Comparison of ENCODE assay signal across 9 mouse cellular contexts in genomic region chr2:164454846-164455245, GRCm38 (mm10). TPM values are rescaled to one million over a fixed set of nuclear protein-coding genes. Genes with fewer than 3 reads are reported as not detected.
A peak's percentile ranks its signal among the peaks of the same experiment; 100 is the strongest.
DNase-seq lines count a peak whose midpoint lies in the region; ATAC-seq lines count a peak whose summit lies in the region.
"Had no signal": no experiment of that assay in that cellular context is flagged by ENCODE, and none has a peak within 500 bp of the region (broad histone marks: within the 10 kb centered on the region; RNA-seq: fewer than 3 reads in every experiment).

No protein-coding gene starts in this region.

- peak; percentile 80 for ATAC-seq in frontal cortex, adult (ENCODE audit: low TSS enrichment)
- ATAC-seq in intestine, embryonic 15.5 days = no peak

- H3K4me2 ChIP-seq in intestine, embryonic 15.5 days (replicated peaks) = peak overlapping the region; percentile 0; the same call in 1 of the 2 replicates

- H3K36me3 ChIP-seq in intestine, embryonic 15.5 days = no peaks in the 10 kb centered on the region

- peaks cover 30% of the 10 kb centered on the region for H3K4me1 ChIP-seq in intestine, embryonic 15.5 days (replicated peaks)

- H3K9ac ChIP-seq in intestine, embryonic 15.5 days = no peak overlapping the region

- H3K27me3 ChIP-seq in intestine, embryonic 15.5 days (replicated peaks) = no peaks in the 10 kb centered on the region

- DNase-seq in adrenal gland, adult (ENCODE audit: inconsistent age in 2 of 2, low spot score in 1 of 2) = peak; percentile 75 to 90
- DNase-seq in adrenal gland, postnatal 4 days (ENCODE audit: low spot score in 2 of 2) = no peak
- DNase-seq in left cerebral cortex, postnatal 25 days (ENCODE audit: low spot score in 2 of 2) = peak; percentile 82 to 97
- DNase-seq in right cerebral cortex, postnatal 14 days = peak; percentile 75
- no peak for DNase-seq in MN1 (ENCODE audit: low spot score)
- no peak for DNase-seq in embryo, embryonic 11 days

- 58% methylated on average over 10 of the region's 10 CpGs for WGBS in intestine, embryonic 15.5 days

- H3K27ac ChIP-seq in intestine, embryonic 15.5 days = 0 out of 2 replicates have a peak overlapping the region, but pooled peaks have one; percentile 51

- intact Hi-C loops in left cerebral cortex, postnatal 25 days (cut with DNase I) = loop anchor here (5.0 kb wide), 1 partner anchor 102 kb away; no protein-coding TSS in a partner anchor

- no peaks in the 10 kb centered on the region for H3K9me3 ChIP-seq in intestine, embryonic 15.5 days

- H3K4me3 ChIP-seq in intestine, embryonic 15.5 days (replicated peaks) = no peak overlapping the region

RNA-seq across cellular contexts. Expression of gene Sys1, which starts 1.9 kb away (rescaled TPM):
- 10 to 100 TPM; 34.7 to 35.0 TPM for total RNA-seq in adrenal gland, postnatal 4 days (2021)
- polyA plus RNA-seq in intestine, embryonic 15.5 days (2015; fragmentation: Nextera tagmentation; extraction: Ambion mirVana) = 51.1 and 61.9 TPM in 2 replicates
- total RNA-seq in left cerebral cortex, postnatal 25 days (2021) = 10 to 100 TPM; 38.0 to 39.7 TPM

RNA-seq across cellular contexts. Expression of gene Gm20458, which starts 5.9 kb away (rescaled TPM):
- 1 to 10 TPM in 1 of 2 experiments, under 1 TPM in 1; 0.48 to 3.0 TPM for total RNA-seq in adrenal gland, postnatal 4 days (2021)
- 9.4 and 18.5 TPM in 2 replicates for polyA plus RNA-seq in intestine, embryonic 15.5 days (2015; fragmentation: Nextera tagmentation; extraction: Ambion mirVana)
- total RNA-seq in left cerebral cortex, postnatal 25 days (2021) = 10 to 100 TPM; 11.4 to 13.1 TPM

RNA-seq across cellular contexts. Expression of gene Sdc4, which starts 11.2 kb away (rescaled TPM):
- total RNA-seq in adrenal gland, postnatal 4 days (2021) = 10 to 100 TPM; 75.2 to 93.9 TPM
- polyA plus RNA-seq in intestine, embryonic 15.5 days (2015; fragmentation: Nextera tagmentation; extraction: Ambion mirVana) = 120 and 126 TPM in 2 replicates
- 10 to 100 TPM; 86.7 to 90.7 TPM for total RNA-seq in left cerebral cortex, postnatal 25 days (2021)

RNA-seq across cellular contexts. Expression of gene Trp53tg5, which starts 18.7 kb away (rescaled TPM):
- not detected for total RNA-seq in adrenal gland, postnatal 4 days (2021)
- polyA plus RNA-seq in intestine, embryonic 15.5 days (2015; fragmentation: Nextera tagmentation; extraction: Ambion mirVana) = not detected in 2 replicates
- not detected for total RNA-seq in left cerebral cortex, postnatal 25 days (2021)
- polyA plus RNA-seq: cortical plate, adult 2 months had no signal

RNA-seq across cellular contexts. Expression of gene Dbndd2, which starts 31.1 kb away (rescaled TPM):
- 10 to 100 TPM; 10.9 to 17.1 TPM for total RNA-seq in adrenal gland, postnatal 4 days (2021)
- 4.7 and 14.8 TPM in 2 replicates for polyA plus RNA-seq in intestine, embryonic 15.5 days (2015; fragmentation: Nextera tagmentation; extraction: Ambion mirVana)
- total RNA-seq in left cerebral cortex, postnatal 25 days (2021) = 100 to 1,000 TPM; 114 to 127 TPM

Comparison
In these comparisons a context has a peak if more than half of its experiments do, and no peak if none do; other contexts are left out.
1. DNase-seq: peak in adrenal gland, adult (2 of 2), left cerebral cortex, postnatal 25 days (2 of 2) and right cerebral cortex, postnatal 14 days (single experiment); none in adrenal gland, postnatal 4 days (0 of 2), MN1 (single experiment) and embryo, embryonic 11 days (single experiment).